Mouse (Mus musculus) midbrain, postnatal 0 days (tissue): ENCODE data around the gene Nat10. TPM values are rescaled to one million over a fixed set of nuclear protein-coding genes. Genes with fewer than 3 reads are reported as not detected.

Source experiments
- ATAC-seq: fragments of 200-750 bp; cut with Nextera tagmentation; 2 replicates; pipeline ENCODE4 v1.8.0; 2017; ENCODE audit warnings: moderate number of reproducible peaks, mild to moderate bottlenecking, moderate TSS enrichment, moderate library complexity; ENCODE audit not compliant: low FRiP score
- DNase-seq: peaks from one replicate; pipeline ENCODE4 v3.0.0-alpha.2; 2015; ENCODE audit warnings: low spot score
- H3K27ac ChIP-seq: fragments of 300-500 bp; sonication (generic); 2 replicates; pipeline ENCODE4 v1.5.1; 2014; ENCODE audit warnings: low read depth, mild to moderate bottlenecking, low read length, mixed read lengths
- H3K27me3 ChIP-seq: fragments of 300-500 bp; sonication (generic); 2 replicates; pipeline ENCODE4 v1.6.1; 2014; ENCODE audit warnings: low read length, control low read depth, mixed read lengths; ENCODE audit not compliant: insufficient read depth
- H3K36me3 ChIP-seq: fragments of 300-500 bp; sonication (generic); 2 replicates; pipeline ENCODE4 v1.6.1; 2014; ENCODE audit warnings: low read length, control low read depth, mixed read lengths; ENCODE audit not compliant: insufficient read depth
- H3K4me1 ChIP-seq: fragments of 300-500 bp; sonication (generic); 2 replicates; pipeline ENCODE4 v1.6.1; 2014; ENCODE audit warnings: mild to moderate bottlenecking, control low read depth, antibody characterized with exemption, low read length, mixed read lengths; ENCODE audit not compliant: insufficient read depth
- H3K4me2 ChIP-seq: fragments of 300-500 bp; sonication (generic); 2 replicates; pipeline ENCODE4 v1.6.1; 2014; ENCODE audit warnings: low read depth, mild to moderate bottlenecking, low read length, mixed read lengths; ENCODE audit not compliant: poor library complexity, severe bottlenecking
- H3K4me3 ChIP-seq: fragments of 300-500 bp; sonication (generic); 2 replicates; pipeline ENCODE4 v1.5.1; 2014; ENCODE audit warnings: low read depth, mild to moderate bottlenecking, low read length, moderate library complexity
- H3K9ac ChIP-seq: fragments of 300-500 bp; sonication (generic); replicated peaks from 2 replicates; pipeline ENCODE4 v1.6.1; 2014; ENCODE audit warnings: mild to moderate bottlenecking, low read length, moderate library complexity, mixed read lengths; ENCODE audit not compliant: poor library complexity, severe bottlenecking
- H3K9me3 ChIP-seq: fragments of 300-500 bp; sonication (generic); 2 replicates; pipeline ENCODE4 v1.6.1; 2016; ENCODE audit warnings: low read length, control low read depth
- CTCF ChIP-seq: IDR thresholded peaks from 2 replicates; pipeline ENCODE4 v1.5.1; 2016; ENCODE audit warnings: antibody characterized with exemption, mild to moderate bottlenecking
- WGBS: fragments of 180-500 bp; shearing (Covaris S2); extraction: QIAGEN DNeasy Blood & Tissue Kit; methylation state at CpG from one replicate; pipeline ENCODE4 v1.1.7; 2014; 5-methylcytosine and 5-hydroxymethylcytosine counted together
- polyA plus RNA-seq: library from polyadenylated mRNA; unstranded; fragments of >200 nt; fragmentation: Nextera tagmentation; extraction: Ambion mirVana; gene quantifications from 2 replicates; pipeline ENCODE4 v1.2.1, GENCODE M21; 2015
- total RNA-seq: library from RNA; depleted of rRNA; stranded (reverse); fragments of >200 nt; gene quantifications from 2 replicates; pipeline ENCODE4 v1.2.3, GENCODE M21; 2014

Nat10 gene
- total and polyA plus RNA-seq, 2 experiments from 2014 or later, result 15.9 to 37.0 TPM

- ATAC-seq (peak; percentile 93), DNase-seq (peak; percentile 96)
- Histone ChIP-seq H3K4me1 (peaks cover 4% of the 10 kb centered on the region), H3K9me3 (no peaks in the 10 kb centered on the region), H3K27me3 (no peaks in the 10 kb centered on the region), H3K9ac (peak within 1 kb of the TSS; percentile 77), H3K4me3 (peak within 1 kb of the TSS; percentile 60), H3K4me2 (peak within 1 kb of the TSS; percentile 63), H3K36me3 (peaks cover 3% of the 10 kb centered on the region; the same call in 1 of the 2 replicates), H3K27ac (peak within 1 kb of the TSS; percentile 99)
- WGBS, result 0% methylated on average over 32 of the region's 33 CpGs
- TF ChIP-seq CTCF, result no peak
Observed at GRCm38 (mm10) chr2:103797491-103798009, 36.5 kb upstream of the Nat10 start, which contains the start of gene Caprin1. Gene Caprin1, minus strand, starts transcription at chr2:103797649.

DNA sequence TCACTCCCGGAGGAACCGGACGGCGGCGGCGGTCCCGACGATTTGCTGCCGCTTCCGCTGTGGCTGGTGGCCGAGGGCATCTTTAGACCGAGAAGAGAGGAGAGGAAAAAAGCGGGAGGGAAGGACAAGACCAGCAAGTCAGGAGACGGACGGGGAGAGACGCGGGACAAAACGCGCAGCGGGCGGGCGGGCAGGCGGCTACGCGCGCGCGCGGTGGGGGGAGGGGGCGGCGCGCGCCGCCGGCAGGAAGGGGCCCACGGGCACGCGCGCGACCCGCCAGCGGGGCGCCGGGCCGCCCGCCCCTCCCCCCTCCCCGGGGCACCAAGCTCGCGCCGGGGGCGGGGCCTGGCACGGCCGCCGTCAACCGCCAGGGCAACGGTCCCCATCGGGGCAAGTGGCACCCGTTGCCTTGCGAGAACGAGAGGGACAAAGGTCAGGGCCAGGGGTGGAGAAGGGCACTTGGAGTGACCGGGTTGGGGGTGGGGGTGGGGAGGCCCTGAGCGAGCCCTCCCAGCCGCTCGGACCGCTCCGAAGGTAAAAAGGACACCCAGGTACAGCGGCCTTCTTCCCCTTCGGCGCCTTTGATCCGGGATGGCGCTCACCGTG, 35.9 kb upstream of the Nat10 start:
- H3K9ac ChIP-seq, result peak overlapping the region; percentile 77

DNA sequence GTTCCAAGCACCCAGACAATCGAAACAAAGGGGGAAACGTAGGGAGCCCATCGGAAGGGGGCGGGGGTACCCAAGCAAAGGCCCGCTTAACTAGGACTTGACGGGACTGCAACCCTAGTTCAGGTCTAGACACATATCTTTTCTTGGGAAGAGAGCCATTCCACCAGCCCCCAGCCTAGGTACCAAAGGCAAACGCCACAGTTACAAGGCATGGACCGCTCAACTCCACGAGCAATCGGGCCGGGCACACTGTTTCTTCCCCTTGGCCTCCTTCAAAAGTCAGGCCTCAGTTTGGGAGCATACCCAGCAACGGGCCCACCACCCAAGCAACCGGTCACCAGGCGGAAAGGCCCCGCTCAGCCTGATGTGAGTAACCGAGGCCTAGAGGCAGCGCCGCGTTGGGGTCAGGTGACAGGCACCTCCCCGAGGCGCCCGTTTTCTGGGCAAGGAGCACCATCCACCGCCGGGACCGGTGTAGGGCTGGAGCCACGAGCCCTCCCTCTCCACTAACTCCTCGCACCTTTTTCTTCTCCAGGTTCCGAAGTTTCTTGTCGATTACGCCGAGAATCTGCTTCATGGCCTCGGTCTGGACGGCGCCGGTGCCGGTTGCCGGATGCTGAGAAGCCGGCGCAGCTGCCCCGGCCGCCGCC, 35.3 kb upstream of the Nat10 start:
- DNase-seq, result peak; percentile 62
- H3K27me3 ChIP-seq, result no peaks in the 10 kb centered on the region
- no peak for TF ChIP-seq CTCF
- peak overlapping the region; percentile 63 for H3K4me2 ChIP-seq
- peak overlapping the region; percentile 77 for H3K9ac ChIP-seq
- peak overlapping the region; percentile 60 for H3K4me3 ChIP-seq
- H3K9me3 ChIP-seq, result no peaks in the 10 kb centered on the region
- H3K4me1 ChIP-seq, result peaks cover 4% of the 10 kb centered on the region
- H3K36me3 ChIP-seq, result peaks cover 3% of the 10 kb centered on the region; the same call in 1 of the 2 replicates
- H3K27ac ChIP-seq, result peak overlapping the region; percentile 99
- peak; percentile 60 for ATAC-seq
- WGBS, result under 1% methylated on average over 42 of the region's 42 CpGs

More for the DNA sequence above, 35.9 kb upstream of the Nat10 start:
- Histone ChIP-seq H3K4me3 (peak overlapping the region; percentile 60), H3K27me3 (no peaks in the 10 kb centered on the region), H3K27ac (peak overlapping the region; percentile 99), H3K4me2 (peak overlapping the region; percentile 63), H3K4me1 (peaks cover 4% of the 10 kb centered on the region), H3K9me3 (no peaks in the 10 kb centered on the region), H3K36me3 (peaks cover 3% of the 10 kb centered on the region; the same call in 1 of the 2 replicates)
- DNase-seq (peak; percentile 88), ATAC-seq (peak; percentile 71)
- WGBS, result 1% methylated on average over 38 of the region's 72 CpGs
- TF ChIP-seq CTCF, result peak; percentile 29

GRCm38 (mm10) chr2:103795843-103796210, 34.8 kb upstream of the Nat10 start:
- H3K9me3 ChIP-seq, result no peaks in the 10 kb centered on the region
- peak overlapping the region; percentile 99 for H3K27ac ChIP-seq
- TF ChIP-seq CTCF, result no peak
- ATAC-seq (peak; percentile 48), DNase-seq (peak; percentile 84)
- WGBS, result 0% methylated on average over 11 of the region's 11 CpGs
- H3K4me2 ChIP-seq, result peak overlapping the region; percentile 63
- peaks cover 4% of the 10 kb centered on the region for H3K4me1 ChIP-seq
- H3K4me3 ChIP-seq, result peak overlapping the region; percentile 60
- H3K9ac ChIP-seq, result peak overlapping the region; percentile 77
- H3K27me3 ChIP-seq, result no peaks in the 10 kb centered on the region
- H3K36me3 ChIP-seq, result peaks cover 3% of the 10 kb centered on the region; the same call in 1 of the 2 replicates

DNA sequence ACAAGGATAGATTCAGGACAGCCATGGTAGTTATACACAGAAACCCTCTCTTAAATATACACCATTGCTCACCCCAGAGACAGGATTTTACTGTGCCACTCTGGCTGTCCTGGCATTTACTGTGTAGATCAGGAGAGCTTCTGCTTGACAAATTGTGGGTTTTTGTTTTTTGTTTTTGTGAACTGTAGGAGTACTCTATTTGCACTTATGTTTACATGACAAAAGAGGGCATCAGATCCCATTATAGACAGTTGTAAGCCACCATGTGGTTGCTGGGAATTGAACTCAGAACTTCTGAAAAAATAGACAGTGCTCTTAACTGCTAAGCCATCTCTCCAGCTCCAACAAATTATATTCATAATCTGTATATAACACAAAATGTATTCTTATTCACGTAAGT, 30.9 kb upstream of the Nat10 start:
- Histone ChIP-seq H3K4me2 (no peak overlapping the region), H3K4me3 (no peak overlapping the region), H3K27ac (no peak overlapping the region), H3K36me3 (peaks cover 7% of the 10 kb centered on the region), H3K9ac (no peak overlapping the region), H3K9me3 (no peaks in the 10 kb centered on the region), H3K27me3 (no peaks in the 10 kb centered on the region), H3K4me1 (peaks cover 4% of the 10 kb centered on the region)
- no peak for TF ChIP-seq CTCF
- 92% methylated on average over 1 of the region's 1 CpGs for WGBS
- DNase-seq, result no peak
- no peak for ATAC-seq

- Histone ChIP-seq H3K4me3 (no peak overlapping the region), H3K9ac (no peak overlapping the region), H3K4me2 (no peak overlapping the region), H3K4me1 (no peaks in the 10 kb centered on the region), H3K9me3 (no peaks in the 10 kb centered on the region), H3K27me3 (no peaks in the 10 kb centered on the region), H3K36me3 (peaks cover 9% of the 10 kb centered on the region), H3K27ac (no peak overlapping the region)
- no peak for DNase-seq
- WGBS, result 95% methylated on average over 1 of the region's 1 CpGs
- no peak for ATAC-seq
- no peak for TF ChIP-seq CTCF
Observed at GRCm38 (mm10) chr2:103785735-103786134, 24.7 kb upstream of the Nat10 start.
